Mouse (Mus musculus) cerebellum, adult 8-10 months (tissue): ENCODE results near the gene Hsd17b10.
A peak's percentile ranks its signal among the peaks of the same experiment; 100 is the strongest.

Experiments used
- DNase-seq: peaks from one replicate; pipeline ENCODE4 v3.0.0; 2022

The Hsd17b10 gene

DNA sequence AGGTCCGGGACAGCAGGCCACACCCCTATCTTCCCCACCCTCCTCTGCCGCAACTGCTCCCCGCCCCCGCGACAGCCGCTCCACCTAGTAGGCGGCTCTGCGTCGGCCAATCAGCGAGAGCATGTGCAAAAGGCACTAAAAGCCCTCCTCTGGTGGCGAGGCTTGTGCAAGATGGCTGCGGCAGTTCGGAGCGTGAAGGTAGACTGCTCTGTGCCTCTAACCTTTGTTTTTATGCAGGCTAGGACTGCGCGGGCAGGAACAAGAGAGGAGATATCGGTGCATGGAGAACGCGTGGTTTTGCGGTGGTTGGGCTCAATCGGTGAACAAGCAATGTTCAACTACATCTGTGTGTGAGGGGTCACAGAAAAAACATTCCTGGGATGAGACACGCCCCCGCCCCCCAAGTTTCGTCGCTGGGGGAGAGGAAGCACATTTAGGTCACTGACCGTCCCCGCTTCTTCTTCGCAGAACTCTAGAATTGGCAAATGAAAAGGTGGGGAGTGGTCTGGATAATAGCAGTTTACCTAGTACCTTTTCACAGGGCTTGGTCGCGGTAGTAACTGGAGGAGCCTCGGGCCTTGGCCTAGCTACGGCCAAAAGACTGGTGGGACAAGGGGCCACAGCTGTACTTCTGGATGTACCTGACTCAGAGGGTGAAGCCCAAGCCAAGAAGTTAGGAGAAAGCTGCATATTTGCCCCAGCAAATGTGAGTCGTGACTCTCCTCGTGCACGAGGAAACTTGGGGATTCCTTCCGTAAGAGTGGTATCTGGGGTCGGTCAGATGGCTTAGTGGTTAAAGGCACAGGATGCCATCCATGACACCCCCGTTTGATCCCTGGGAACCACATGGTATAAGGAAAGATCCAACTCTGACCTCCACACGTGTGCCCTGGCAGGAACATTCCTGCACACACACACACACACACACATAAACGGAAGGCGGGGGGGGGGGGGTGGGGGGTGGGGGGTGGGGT, at the start of gene Hsd17b10:
Hsd17b10 (plus strand) TSS at position 109 of the 974 bp plus-strand sequence.
- peak; percentile 71 for DNase-seq

- no peak for DNase-seq
These were observed 2.5 kb upstream of the Hsd17b10 start for GRCm38 (mm10) chrX:151999006-151999710.

- no peak for DNase-seq
These were observed 412 bp upstream of the Hsd17b10 start for GRCm38 (mm10) chrX:152001182-152001684.

DNA sequence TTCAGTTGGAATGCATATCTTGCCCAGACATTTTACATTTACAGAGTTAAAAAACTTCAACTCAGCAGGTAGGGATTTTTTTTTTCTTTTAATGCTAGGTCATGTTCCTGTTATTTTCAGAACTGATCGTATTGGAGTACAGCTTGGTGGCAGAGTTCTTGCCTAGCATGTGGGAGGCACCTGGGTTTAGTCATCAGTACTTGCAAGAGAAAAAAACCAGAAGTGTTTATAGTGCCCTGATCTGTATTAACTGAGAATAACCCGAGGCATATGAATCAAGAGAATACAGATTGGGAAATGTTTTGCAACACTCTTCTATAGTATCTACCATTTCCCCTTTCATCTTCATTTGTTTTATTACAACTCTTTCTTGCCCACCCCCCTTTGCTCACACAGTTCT, 1.2 kb downstream of the Hsd17b10 start:
- no peak for DNase-seq

GRCm38 (mm10) chrX:152007863-152008262, 6.2 kb downstream of the Hsd17b10 start:
- DNase-seq: no peak

DNA sequence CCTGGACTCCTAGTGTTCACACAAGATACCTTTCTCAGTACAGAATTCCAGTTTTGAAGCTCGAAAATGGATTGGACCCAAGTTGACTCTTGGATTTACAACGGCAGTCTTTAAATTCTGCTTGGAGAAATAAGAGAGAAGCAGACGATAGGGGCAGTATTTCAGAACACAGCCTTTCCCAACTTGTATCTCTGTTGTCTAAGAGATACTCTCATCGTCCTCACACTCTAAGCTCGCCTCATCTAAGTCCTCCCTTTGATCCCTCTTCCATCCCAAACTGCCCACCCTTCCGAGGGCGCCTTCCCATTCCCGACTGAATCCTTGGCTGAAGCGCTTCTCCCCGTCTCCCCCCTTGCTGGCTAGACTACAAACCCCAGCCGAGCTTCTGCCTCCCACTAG, 14.1 kb downstream of the Hsd17b10 start:
- DNase-seq: no peak

DNA sequence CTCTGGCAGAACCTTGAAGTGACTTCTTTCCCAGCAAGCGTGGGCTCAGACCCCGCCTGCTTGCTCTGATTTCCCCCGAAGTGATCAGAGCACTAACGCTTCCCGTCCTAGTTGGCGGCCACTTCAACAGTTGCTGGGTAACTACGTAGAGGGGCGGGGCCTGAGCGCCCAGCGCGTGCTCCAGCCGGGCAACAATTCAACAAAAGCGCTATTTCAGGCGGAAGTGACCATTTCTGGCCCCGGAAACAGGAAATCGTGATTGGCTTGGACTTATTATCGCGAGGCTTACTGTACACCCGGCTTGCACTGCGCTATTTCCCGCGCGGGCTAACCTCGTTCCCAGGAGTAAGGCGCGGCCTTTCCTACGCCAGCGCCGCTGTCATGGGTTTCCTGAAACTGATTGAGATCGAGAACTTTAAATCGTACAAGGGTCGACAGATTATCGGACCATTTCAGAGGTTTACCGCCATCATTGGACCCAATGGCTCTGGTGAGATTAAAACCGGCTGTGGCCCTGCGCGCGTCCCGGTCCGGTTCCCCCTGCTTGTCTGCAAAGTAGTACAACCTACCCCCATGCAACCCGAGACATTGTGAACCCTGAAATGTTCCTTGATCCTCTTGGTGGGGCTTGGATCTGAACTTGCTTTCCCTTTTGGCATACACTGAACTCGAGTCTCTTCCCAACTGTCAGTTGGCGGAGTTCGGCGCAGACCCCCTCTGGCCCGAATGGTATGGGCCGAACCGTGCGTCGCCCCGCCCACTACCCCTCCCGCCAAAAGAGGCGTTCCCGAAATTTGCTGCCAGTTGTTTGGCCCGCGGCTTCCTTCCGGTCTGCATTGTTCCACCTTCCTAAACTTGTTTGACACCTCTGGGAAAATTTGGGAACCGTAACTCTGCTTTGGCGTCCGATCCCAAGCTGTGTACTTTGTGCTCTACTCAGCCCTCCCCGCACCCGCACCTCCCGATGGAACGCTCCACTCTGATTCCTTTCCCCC, 14.8 kb downstream of the Hsd17b10 start, which contains the start of the genes Ribc1 and Smc1a:
Ribc1 (minus strand) TSS at position 145 of the 995 bp plus-strand sequence.
Smc1a (plus strand) TSS at position 278 of the 995 bp plus-strand sequence.
- peak; percentile 83 for DNase-seq

DNA sequence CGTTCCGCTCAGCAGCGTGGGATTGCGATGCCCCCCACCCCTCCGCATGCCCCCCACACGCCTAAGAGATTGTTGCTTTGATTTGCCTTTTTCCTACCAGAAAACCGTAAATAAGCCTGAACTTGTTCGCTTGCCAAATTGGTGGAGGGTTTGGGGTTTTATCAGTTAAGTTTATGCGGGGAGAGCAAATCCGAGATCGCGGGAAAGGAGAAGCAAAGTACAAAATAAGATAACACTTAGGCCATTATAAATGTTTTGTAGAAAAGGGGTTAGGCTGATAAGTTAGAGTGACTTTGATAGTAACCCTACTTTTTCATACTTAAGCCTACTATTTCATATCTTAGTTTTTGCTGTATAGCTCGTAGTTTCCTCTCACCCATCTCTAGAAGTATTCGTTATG, 15.5 kb downstream of the Hsd17b10 start:
- no peak for DNase-seq

- DNase-seq: no peak
These were observed 17.6 kb downstream of the Hsd17b10 start for GRCm38 (mm10) chrX:152019294-152019693.

DNA sequence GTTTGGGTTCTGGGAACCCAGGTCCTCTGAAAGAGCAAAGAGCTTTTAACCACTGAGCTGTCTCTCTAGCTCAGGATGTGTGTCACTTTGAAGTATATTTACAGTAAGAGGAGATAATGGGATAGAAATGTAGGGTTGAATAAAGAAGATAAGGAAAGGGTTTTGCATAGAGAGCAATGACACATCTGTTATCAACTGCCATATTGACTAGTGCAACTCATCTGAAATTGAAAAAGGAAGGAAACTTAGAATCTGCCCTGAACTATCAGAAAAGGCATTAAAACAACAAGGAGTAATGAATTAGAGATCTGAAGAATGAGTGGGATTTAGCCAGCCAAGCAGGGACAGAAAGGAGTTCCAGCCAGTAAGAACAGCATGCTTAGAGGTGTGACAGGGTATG, 38.2 kb downstream of the Hsd17b10 start:
- no peak for DNase-seq

GRCm38 (mm10) chrX:152047230-152047629, 45.6 kb downstream of the Hsd17b10 start:
- no peak for DNase-seq

GRCm38 (mm10) chrX:152052546-152052945, 50.9 kb downstream of the Hsd17b10 start:
- DNase-seq: no peak
